Mouse (Mus musculus) liver, embryonic 16.5 days (tissue): ENCODE data around the gene Dpyd. TPM values are rescaled to one million over a fixed set of nuclear protein-coding genes. Genes with fewer than 3 reads are reported as not detected.

Experiments used
- ATAC-seq: fragments of 200-750 bp; cut with Nextera tagmentation; 2 replicates; pipeline ENCODE4 v1.8.0; 2017; ENCODE audit warnings: low read depth, mild to moderate bottlenecking, moderate number of reproducible peaks, moderate library complexity
- H3K27ac ChIP-seq: fragments of 300-500 bp; sonication (generic); 2 replicates; pipeline ENCODE4 v1.5.1; 2014; ENCODE audit warnings: mild to moderate bottlenecking, low read length
- H3K27me3 ChIP-seq: fragments of 300-500 bp; sonication (generic); 2 replicates; pipeline ENCODE4 v1.6.1; 2014; ENCODE audit warnings: low read depth, low read length, mixed read lengths; ENCODE audit not compliant: control insufficient read depth, insufficient read depth
- H3K36me3 ChIP-seq: fragments of 300-500 bp; sonication (generic); 2 replicates; pipeline ENCODE4 v1.6.1; 2014; ENCODE audit warnings: mild to moderate bottlenecking; ENCODE audit not compliant: control insufficient read depth, insufficient read depth
- H3K4me1 ChIP-seq: fragments of 300-500 bp; sonication (generic); 2 replicates; pipeline ENCODE4 v1.6.1; 2014; ENCODE audit warnings: low read depth, low read length, mixed read lengths; ENCODE audit not compliant: control insufficient read depth
- H3K4me2 ChIP-seq: fragments of 300-500 bp; sonication (generic); 2 replicates; pipeline ENCODE4 v1.6.1; 2014; ENCODE audit warnings: low read depth, low read length, mixed read lengths
- H3K4me3 ChIP-seq: fragments of 300-500 bp; sonication (generic); 2 replicates; pipeline ENCODE4 v1.5.1; 2014; ENCODE audit warnings: low read depth, mild to moderate bottlenecking, low read length
- H3K9ac ChIP-seq: fragments of 300-500 bp; sonication (generic); 2 replicates; pipeline ENCODE4 v1.6.1; 2014; ENCODE audit warnings: low read depth, low read length
- H3K9me3 ChIP-seq: fragments of 300-500 bp; sonication (generic); replicated peaks from 2 replicates; pipeline ENCODE4 v1.6.1; 2016; ENCODE audit warnings: low read length; ENCODE audit not compliant: control insufficient read depth
- WGBS: fragments of 180-500 bp; shearing (Covaris S2); extraction: QIAGEN DNeasy Blood & Tissue Kit; methylation state at CpG from one replicate; pipeline ENCODE4 v1.1.7; 2014; ENCODE audit not compliant: insufficient replicate concordance; 5-methylcytosine and 5-hydroxymethylcytosine counted together
- polyA plus RNA-seq: library from polyadenylated mRNA; unstranded; fragments of >200 nt; fragmentation: Nextera tagmentation; extraction: Ambion mirVana; gene quantifications from 2 replicates; pipeline ENCODE4 v1.2.1, GENCODE M21; 2015

Dpyd gene
- polyA plus RNA-seq, 1 experiment from 2014 or later, result 10.4 TPM

GRCm38 (mm10) chr3:119194071-119194470 lies 632.1 kb downstream of the Dpyd start:
- no peaks in the 10 kb centered on the region for H3K4me1 ChIP-seq
- no peak overlapping the region for H3K9ac ChIP-seq
- H3K27me3 ChIP-seq, result no peaks in the 10 kb centered on the region
- no peak overlapping the region for H3K4me2 ChIP-seq
- WGBS, result 66% methylated on average over 6 of the region's 6 CpGs
- no peak overlapping the region for H3K27ac ChIP-seq
- H3K4me3 ChIP-seq, result no peak overlapping the region
- H3K9me3 ChIP-seq, result no peaks in the 10 kb centered on the region
- no peaks in the 10 kb centered on the region for H3K36me3 ChIP-seq
- ATAC-seq, result no peak

- Histone ChIP-seq H3K4me3 (no peak overlapping the region), H3K9ac (no peak overlapping the region), H3K4me2 (no peak overlapping the region), H3K9me3 (no peaks in the 10 kb centered on the region), H3K4me1 (no peaks in the 10 kb centered on the region), H3K27me3 (no peaks in the 10 kb centered on the region), H3K36me3 (no peaks in the 10 kb centered on the region), H3K27ac (no peak overlapping the region)
- no peak for ATAC-seq
- 63% methylated on average over 4 of the region's 4 CpGs for WGBS
These were observed 633.7 kb downstream of the Dpyd start for GRCm38 (mm10) chr3:119195613-119196012.

GRCm38 (mm10) chr3:119220763-119221412 lies 659.0 kb downstream of the Dpyd start:
- H3K9ac ChIP-seq, result no peak overlapping the region
- H3K36me3 ChIP-seq, result no peaks in the 10 kb centered on the region
- no peaks in the 10 kb centered on the region for H3K27me3 ChIP-seq
- H3K4me2 ChIP-seq, result no peak overlapping the region
- H3K4me1 ChIP-seq, result no peaks in the 10 kb centered on the region
- no peaks in the 10 kb centered on the region for H3K9me3 ChIP-seq
- WGBS, result 47% methylated on average over 2 of the region's 2 CpGs
- H3K4me3 ChIP-seq, result no peak overlapping the region
- H3K27ac ChIP-seq, result no peak overlapping the region
- no peak for ATAC-seq

GRCm38 (mm10) chr3:119243181-119243580 lies 681.3 kb downstream of the Dpyd start:
- no peak overlapping the region for H3K9ac ChIP-seq
- ATAC-seq, result no peak
- H3K27me3 ChIP-seq, result no peaks in the 10 kb centered on the region
- no peak overlapping the region for H3K4me3 ChIP-seq
- H3K27ac ChIP-seq, result no peak overlapping the region
- WGBS, result 49% methylated on average over 3 of the region's 3 CpGs
- H3K36me3 ChIP-seq, result no peaks in the 10 kb centered on the region
- no peaks in the 10 kb centered on the region for H3K9me3 ChIP-seq
- no peak overlapping the region for H3K4me2 ChIP-seq
- H3K4me1 ChIP-seq, result no peaks in the 10 kb centered on the region

- H3K4me2 ChIP-seq, result no peak overlapping the region
- no peak overlapping the region for H3K27ac ChIP-seq
- H3K36me3 ChIP-seq, result no peaks in the 10 kb centered on the region
- no peaks in the 10 kb centered on the region for H3K4me1 ChIP-seq
- no peak overlapping the region for H3K9ac ChIP-seq
- H3K9me3 ChIP-seq, result no peaks in the 10 kb centered on the region
- no peak for ATAC-seq
- WGBS, result 46% methylated on average over 5 of the region's 5 CpGs
- H3K27me3 ChIP-seq, result no peaks in the 10 kb centered on the region
- H3K4me3 ChIP-seq, result no peak overlapping the region
These were observed 694.6 kb downstream of the Dpyd start for GRCm38 (mm10) chr3:119256516-119256915.

- no peaks in the 10 kb centered on the region for H3K36me3 ChIP-seq
- no peak overlapping the region for H3K4me2 ChIP-seq
- 45% methylated on average over 2 of the region's 2 CpGs for WGBS
- H3K27ac ChIP-seq, result no peak overlapping the region
- H3K4me3 ChIP-seq, result no peak overlapping the region
- no peak for ATAC-seq
- no peaks in the 10 kb centered on the region for H3K27me3 ChIP-seq
- H3K9me3 ChIP-seq, result no peaks in the 10 kb centered on the region
- H3K9ac ChIP-seq, result no peak overlapping the region
- H3K4me1 ChIP-seq, result no peaks in the 10 kb centered on the region
These were observed 713.3 kb downstream of the Dpyd start for GRCm38 (mm10) chr3:119275241-119275640.

GRCm38 (mm10) chr3:119280671-119281070 lies 718.7 kb downstream of the Dpyd start:
- Histone ChIP-seq H3K9ac (no peak overlapping the region), H3K4me1 (no peaks in the 10 kb centered on the region), H3K27me3 (no peaks in the 10 kb centered on the region), H3K36me3 (no peaks in the 10 kb centered on the region), H3K4me3 (no peak overlapping the region), H3K27ac (no peak overlapping the region), H3K9me3 (no peaks in the 10 kb centered on the region), H3K4me2 (no peak overlapping the region)
- ATAC-seq, result no peak
- 49% methylated on average over 2 of the region's 2 CpGs for WGBS

GRCm38 (mm10) chr3:119314693-119315092 lies 752.8 kb downstream of the Dpyd start:
- Histone ChIP-seq H3K27ac (no peak overlapping the region), H3K9me3 (peaks cover 3% of the 10 kb centered on the region; the same call in 1 of the 2 replicates), H3K27me3 (no peaks in the 10 kb centered on the region), H3K4me1 (no peaks in the 10 kb centered on the region), H3K9ac (no peak overlapping the region), H3K4me3 (no peak overlapping the region), H3K36me3 (no peaks in the 10 kb centered on the region), H3K4me2 (no peak overlapping the region)
- 61% methylated on average over 3 of the region's 3 CpGs for WGBS
- no peak for ATAC-seq

- H3K27me3 ChIP-seq, result no peaks in the 10 kb centered on the region
- no peaks in the 10 kb centered on the region for H3K9me3 ChIP-seq
- WGBS, result 61% methylated on average over 7 of the region's 7 CpGs
- H3K4me2 ChIP-seq, result no peak overlapping the region
- no peak overlapping the region for H3K9ac ChIP-seq
- H3K4me1 ChIP-seq, result no peaks in the 10 kb centered on the region
- no peaks in the 10 kb centered on the region for H3K36me3 ChIP-seq
- no peak overlapping the region for H3K27ac ChIP-seq
- H3K4me3 ChIP-seq, result no peak overlapping the region
- ATAC-seq, result no peak
These were observed 767.1 kb downstream of the Dpyd start for GRCm38 (mm10) chr3:119329063-119329462.
